Mouse (Mus musculus): Measurements from ENCODE around the gene Atp5j2. TPM values are rescaled to one million over a fixed set of nuclear protein-coding genes. Genes with fewer than 3 reads are reported as not detected.
"Not testable (repeated sequence)": the region's sequence is repeated elsewhere in the genome, so short reads cannot be mapped to it uniquely, and the experiment has no call there.

Atp5j2 gene
- 566 and 569 TPM in 2 replicates for polyA plus RNA-seq (2015; fragmentation: Nextera tagmentation; extraction: Ambion mirVana)

- no peaks in the 10 kb centered on the region for H3K27me3 ChIP-seq
- DNase-seq (no peak), ATAC-seq (ENCODE audit: low read depth) (no peak)
- peaks cover 49% of the 10 kb centered on the region for H3K36me3 ChIP-seq
- H3K4me3 ChIP-seq (replicated peaks): peak within 1 kb of the TSS; percentile 93
- H3K4me1 ChIP-seq (replicated peaks): peaks cover 30% of the 10 kb centered on the region
- H3K27ac ChIP-seq: peak within 1 kb of the TSS; percentile 86
- no peaks in the 10 kb centered on the region for H3K9me3 ChIP-seq (replicated peaks)
- peak within 1 kb of the TSS; percentile 95 for H3K9ac ChIP-seq
- WGBS (ENCODE audit: insufficient replicate concordance): 87% methylated on average over 2 of the region's 2 CpGs
- H3K4me2 ChIP-seq: peak within 1 kb of the TSS; percentile 91
Measured at GRCm38 (mm10) chr5:145191962-145192361, at the start of gene Atp5j2. Atp5j2 (minus strand) TSS chr5:145192062.

- Histone ChIP-seq H3K36me3 (peaks cover 60% of the 10 kb centered on the region), H3K4me1 (replicated peaks) (peaks cover 30% of the 10 kb centered on the region), H3K27ac (no peak overlapping the region), H3K4me2 (no peak overlapping the region), H3K27me3 (no peaks in the 10 kb centered on the region), H3K9ac (no peak overlapping the region), H3K4me3 (replicated peaks) (no peak overlapping the region), H3K9me3 (replicated peaks) (no peaks in the 10 kb centered on the region)
- ATAC-seq (ENCODE audit: low read depth): no peak
- no peak for DNase-seq
Measured at GRCm38 (mm10) chr5:145234636-145235035, 42.8 kb upstream of the Atp5j2 start.

- H3K4me3 ChIP-seq (replicated peaks): peak overlapping the region; percentile 99
- peak overlapping the region; percentile 99 for H3K9ac ChIP-seq
- peaks cover 30% of the 10 kb centered on the region for H3K4me1 ChIP-seq (replicated peaks)
- peak overlapping the region; percentile 96 for H3K27ac ChIP-seq
- H3K36me3 ChIP-seq: peaks cover 38% of the 10 kb centered on the region
- under 1% methylated on average over 48 of the region's 49 CpGs for WGBS (ENCODE audit: insufficient replicate concordance)
- H3K27me3 ChIP-seq: no peaks in the 10 kb centered on the region
- H3K4me2 ChIP-seq: peak overlapping the region; percentile 76
- H3K9me3 ChIP-seq (replicated peaks): no peaks in the 10 kb centered on the region
- ATAC-seq (ENCODE audit: low read depth) (peak; percentile 63), DNase-seq (no peak)
Measured at GRCm38 (mm10) chr5:145231893-145232411, 40.1 kb upstream of the Atp5j2 start.

GRCm38 (mm10) chr5:145231367-145231871, 39.6 kb upstream of the Atp5j2 start, which contains the start of gene Zfp655:
Zfp655 (plus strand) TSS chr5:145231715.
- H3K4me1 ChIP-seq (replicated peaks): peaks cover 30% of the 10 kb centered on the region
- H3K4me3 ChIP-seq (replicated peaks): peak within 1 kb of the TSS; percentile 99
- under 1% methylated on average over 42 of the region's 42 CpGs for WGBS (ENCODE audit: insufficient replicate concordance)
- no peaks in the 10 kb centered on the region for H3K9me3 ChIP-seq (replicated peaks)
- DNase-seq: peak; percentile 96
- peak within 1 kb of the TSS; percentile 99 for H3K9ac ChIP-seq
- H3K27ac ChIP-seq: peak within 1 kb of the TSS; percentile 96
- H3K4me2 ChIP-seq: peak within 1 kb of the TSS; percentile 76
- H3K36me3 ChIP-seq: peaks cover 33% of the 10 kb centered on the region
- H3K27me3 ChIP-seq: no peaks in the 10 kb centered on the region
- ATAC-seq (ENCODE audit: low read depth): peak; percentile 98

GRCm38 (mm10) chr5:145230641-145231040, 38.8 kb upstream of the Atp5j2 start:
- Histone ChIP-seq H3K4me3 (replicated peaks) (peak overlapping the region; percentile 99), H3K9me3 (replicated peaks) (no peaks in the 10 kb centered on the region), H3K36me3 (peaks cover 25% of the 10 kb centered on the region), H3K27me3 (no peaks in the 10 kb centered on the region), H3K4me2 (peak overlapping the region; percentile 76), H3K4me1 (replicated peaks) (peaks cover 30% of the 10 kb centered on the region), H3K9ac (peak overlapping the region; percentile 99), H3K27ac (peak overlapping the region; percentile 96)
- 83% methylated on average over 4 of the region's 4 CpGs for WGBS (ENCODE audit: insufficient replicate concordance)
- ATAC-seq (ENCODE audit: low read depth) (no peak), DNase-seq (no peak)

DNA sequence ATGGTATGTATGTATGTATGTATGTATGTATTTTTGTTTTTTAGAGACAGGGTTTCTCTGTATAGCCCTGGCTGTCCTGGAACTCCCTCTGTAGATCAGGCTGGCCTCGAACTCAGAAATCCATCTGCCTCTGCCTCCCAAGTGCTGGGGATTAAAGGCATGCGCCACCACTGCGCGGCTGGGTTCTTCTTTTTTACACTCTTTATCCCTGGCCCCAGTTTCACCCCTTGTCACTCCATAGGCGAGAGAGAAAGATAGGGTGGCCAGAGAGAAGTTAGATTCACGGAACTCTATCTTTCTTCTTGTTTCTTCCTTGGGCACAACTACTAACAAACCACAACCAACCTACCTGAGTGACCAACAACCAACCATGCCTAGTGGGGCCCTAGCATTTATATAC, 37.4 kb upstream of the Atp5j2 start:
- not testable (repeated sequence) for H3K9me3 ChIP-seq (replicated peaks); H3K4me2 ChIP-seq; H3K4me3 ChIP-seq (replicated peaks); H3K27me3 ChIP-seq; ATAC-seq (ENCODE audit: low read depth); H3K9ac ChIP-seq; DNase-seq; H3K27ac ChIP-seq
- peaks cover 12% of the 10 kb centered on the region for H3K36me3 ChIP-seq
- 76% methylated on average over 6 of the region's 6 CpGs for WGBS (ENCODE audit: insufficient replicate concordance)
- H3K4me1 ChIP-seq (replicated peaks): peaks cover 26% of the 10 kb centered on the region

GRCm38 (mm10) chr5:145226453-145226852, 34.6 kb upstream of the Atp5j2 start:
- H3K27me3 ChIP-seq: no peaks in the 10 kb centered on the region
- no peak overlapping the region for H3K9ac ChIP-seq
- ATAC-seq (ENCODE audit: low read depth) (no peak), DNase-seq (no peak)
- no peak overlapping the region for H3K27ac ChIP-seq
- WGBS (ENCODE audit: insufficient replicate concordance): 33% methylated on average over 2 of the region's 2 CpGs
- H3K9me3 ChIP-seq (replicated peaks): no peaks in the 10 kb centered on the region
- peaks cover 10% of the 10 kb centered on the region for H3K4me1 ChIP-seq (replicated peaks)
- no peak overlapping the region for H3K4me3 ChIP-seq (replicated peaks)
- no peak overlapping the region for H3K4me2 ChIP-seq
- H3K36me3 ChIP-seq: peaks cover 7% of the 10 kb centered on the region; the same call in 1 of the 2 replicates

DNA sequence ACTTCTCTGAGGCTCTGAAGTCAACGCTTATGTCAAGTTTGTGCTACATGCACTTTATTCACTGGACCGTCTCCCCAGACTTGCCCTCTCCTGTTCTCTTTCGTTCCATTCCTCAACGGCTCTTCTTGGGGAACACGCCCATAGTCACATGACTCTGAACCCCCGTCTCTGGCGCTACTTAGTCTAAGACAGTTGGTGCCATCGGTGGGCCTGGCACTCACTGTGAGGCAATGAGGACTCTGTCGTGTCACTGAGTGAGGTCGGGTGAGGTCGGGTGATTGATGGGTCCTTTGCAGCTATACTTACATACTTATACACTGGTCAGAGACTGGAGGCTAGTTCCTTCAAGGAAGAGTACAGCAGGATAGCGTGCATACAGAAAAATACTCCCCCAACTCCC, 31.5 kb upstream of the Atp5j2 start:
- Histone ChIP-seq H3K4me1 (replicated peaks) (no peaks in the 10 kb centered on the region; the same call in 1 of the 2 replicates), H3K9ac (0 out of 2 replicates have a peak overlapping the region, but pooled peaks have one; percentile 13), H3K9me3 (replicated peaks) (no peaks in the 10 kb centered on the region), H3K27ac (no peak overlapping the region), H3K4me3 (replicated peaks) (no peak overlapping the region), H3K27me3 (no peaks in the 10 kb centered on the region), H3K36me3 (peaks cover 33% of the 10 kb centered on the region), H3K4me2 (no peak overlapping the region)
- DNase-seq: no peak
- ATAC-seq (ENCODE audit: low read depth): no peak
- 73% methylated on average over 12 of the region's 12 CpGs for WGBS (ENCODE audit: insufficient replicate concordance)

DNA sequence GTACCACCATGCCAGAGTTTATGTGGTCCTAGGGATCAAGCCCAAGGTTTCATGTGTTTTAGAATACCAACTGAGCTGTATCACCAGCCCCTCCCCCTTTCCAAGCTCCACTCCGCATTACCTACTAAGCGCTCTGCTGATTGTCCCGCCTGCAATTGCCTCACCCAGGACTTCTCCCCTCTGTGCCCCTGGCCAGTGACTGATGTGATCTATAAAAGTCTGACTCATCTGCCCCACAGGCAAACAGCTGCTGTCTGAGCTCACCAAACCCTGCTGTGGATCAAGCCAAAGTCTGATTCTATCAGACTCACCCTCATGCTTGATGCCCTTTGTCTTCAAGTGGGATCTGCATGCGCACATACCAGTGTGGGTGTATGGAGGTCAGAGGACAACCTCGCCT, 31.0 kb upstream of the Atp5j2 start:
- Histone ChIP-seq H3K4me1 (replicated peaks) (no peaks in the 10 kb centered on the region; the same call in 1 of the 2 replicates), H3K9ac (0 out of 2 replicates have a peak overlapping the region, but pooled peaks have one; percentile 13), H3K4me2 (no peak overlapping the region), H3K27ac (no peak overlapping the region), H3K27me3 (no peaks in the 10 kb centered on the region), H3K9me3 (replicated peaks) (no peaks in the 10 kb centered on the region), H3K4me3 (replicated peaks) (no peak overlapping the region), H3K36me3 (peaks cover 39% of the 10 kb centered on the region)
- WGBS (ENCODE audit: insufficient replicate concordance): 74% methylated on average over 5 of the region's 5 CpGs
- ATAC-seq (ENCODE audit: low read depth) (peak; percentile 51), DNase-seq (no peak)

DNA sequence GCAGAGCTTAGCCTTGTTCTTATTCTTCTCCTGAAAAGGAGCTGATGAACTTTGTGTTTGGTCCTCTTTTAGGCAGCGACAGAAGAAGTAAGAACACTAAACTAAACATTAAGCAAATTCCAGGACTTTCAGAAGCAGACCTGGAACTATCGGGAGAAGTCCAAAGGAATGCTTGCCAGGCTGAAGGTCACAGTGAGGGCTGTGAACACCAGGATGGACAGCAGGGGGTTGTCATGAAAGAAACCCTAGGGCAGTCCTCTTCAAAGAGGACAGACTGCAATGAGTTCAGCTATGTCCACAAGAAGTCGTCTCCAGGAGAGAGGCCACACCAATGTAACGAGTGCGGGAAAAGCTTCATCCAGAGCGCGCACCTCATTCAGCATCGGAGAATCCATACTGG, 28.1 kb upstream of the Atp5j2 start:
- 89% methylated on average over 8 of the region's 8 CpGs for WGBS (ENCODE audit: insufficient replicate concordance)
- H3K9me3 ChIP-seq (replicated peaks): no peaks in the 10 kb centered on the region
- DNase-seq: no peak
- H3K4me2 ChIP-seq: no peak overlapping the region
- no peak for ATAC-seq (ENCODE audit: low read depth)
- no peak overlapping the region for H3K27ac ChIP-seq
- no peaks in the 10 kb centered on the region for H3K4me1 ChIP-seq (replicated peaks)
- H3K4me3 ChIP-seq (replicated peaks): no peak overlapping the region
- H3K36me3 ChIP-seq: peaks cover 43% of the 10 kb centered on the region
- no peaks in the 10 kb centered on the region for H3K27me3 ChIP-seq
- no peak overlapping the region for H3K9ac ChIP-seq

DNA sequence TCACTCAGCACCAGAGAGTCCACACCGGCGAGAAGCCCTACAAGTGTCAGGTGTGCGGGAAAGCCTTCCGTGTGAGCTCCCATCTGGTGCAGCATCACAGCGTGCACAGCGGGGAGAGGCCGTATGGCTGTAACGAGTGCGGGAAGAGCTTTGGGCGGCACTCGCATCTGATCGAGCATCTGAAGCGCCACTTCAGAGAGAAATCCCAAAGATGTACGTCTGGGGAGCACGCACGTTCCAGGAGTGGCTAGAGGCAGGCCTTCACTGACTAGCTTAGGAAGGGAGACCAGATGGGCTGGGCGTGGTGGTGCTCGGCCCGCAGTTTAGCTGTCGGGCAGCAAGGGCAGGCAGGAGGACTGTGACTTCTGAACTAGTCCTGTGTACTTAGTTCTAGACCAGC, 26.8 kb upstream of the Atp5j2 start:
- Histone ChIP-seq H3K4me2 (no peak overlapping the region), H3K27me3 (no peaks in the 10 kb centered on the region), H3K36me3 (peaks cover 50% of the 10 kb centered on the region), H3K9ac (no peak overlapping the region), H3K4me1 (replicated peaks) (no peaks in the 10 kb centered on the region), H3K4me3 (replicated peaks) (no peak overlapping the region), H3K27ac (no peak overlapping the region), H3K9me3 (replicated peaks) (no peaks in the 10 kb centered on the region)
- DNase-seq (no peak), ATAC-seq (ENCODE audit: low read depth) (no peak)
- 91% methylated on average over 20 of the region's 20 CpGs for WGBS (ENCODE audit: insufficient replicate concordance)

DNA sequence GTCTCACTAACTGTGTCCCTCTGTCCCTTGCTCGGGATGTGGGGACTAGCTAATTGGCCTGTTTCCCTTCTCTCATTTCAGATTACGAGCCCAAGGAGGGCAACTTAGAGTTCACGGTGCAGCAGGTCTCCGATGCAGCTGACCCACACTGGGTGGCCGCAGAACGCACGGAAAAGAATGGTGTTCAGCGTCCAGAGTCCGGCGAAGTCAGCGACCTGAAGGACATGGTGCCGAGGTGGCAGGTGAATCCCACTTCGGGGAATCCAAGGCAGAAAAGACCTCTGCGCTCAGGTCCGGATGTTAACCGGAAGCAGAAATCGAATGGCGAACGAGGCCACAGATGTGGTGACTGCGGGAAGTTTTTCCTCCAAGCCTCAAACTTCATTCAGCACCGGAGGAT, 26.3 kb upstream of the Atp5j2 start:
- Histone ChIP-seq H3K4me1 (replicated peaks) (no peaks in the 10 kb centered on the region), H3K4me2 (no peak overlapping the region), H3K27ac (no peak overlapping the region), H3K9ac (no peak overlapping the region), H3K36me3 (peaks cover 54% of the 10 kb centered on the region), H3K27me3 (no peaks in the 10 kb centered on the region), H3K4me3 (replicated peaks) (no peak overlapping the region), H3K9me3 (replicated peaks) (no peaks in the 10 kb centered on the region)
- ATAC-seq (ENCODE audit: low read depth): no peak
- 88% methylated on average over 21 of the region's 21 CpGs for WGBS (ENCODE audit: insufficient replicate concordance)
- no peak for DNase-seq

Measured in liver, embryonic 13.5 days (tissue).